Mouse (Mus musculus) limb, embryonic 13.5 days (tissue): ENCODE results near the gene Slirp. TPM values are rescaled to one million over a fixed set of nuclear protein-coding genes. Genes with fewer than 3 reads are reported as not detected.

Source experiments
- microRNA-seq: library from miRNA; unstranded; fragments of <30 nt; microRNA quantifications from one replicate; pipeline ENCODE4, GENCODE M21; 2016
- polyA plus RNA-seq: library from polyadenylated mRNA; unstranded; fragments of >200 nt; fragmentation: Nextera tagmentation; extraction: Ambion mirVana; gene quantifications from 2 replicates; pipeline ENCODE4 v1.2.1, GENCODE M21; 2015

Gene Slirp
- polyA plus RNA-seq, 1 experiment from 2014 or later = 339 TPM

Small RNA genes within 50 kb of the gene (microRNA-seq; reads per million reads assigned to microRNA genes)
- gene Mir3068 = 16.9 reads per million, percentile 32 among the genes with 10 or more reads in this experiment

Other genes with a start within 250 kb of the Slirp start
- 1.6 and 2.0 TPM in 2 replicates for gene Samd15, start 244.2 kb upstream of the Slirp start, polyA plus RNA-seq
- 2.2 and 2.5 TPM in 2 replicates for gene Tmed8, start 243.4 kb upstream of the Slirp start, polyA plus RNA-seq
- gene Noxred1, start 205.2 kb upstream of the Slirp start, polyA plus RNA-seq = 0.57 and 0.59 TPM in 2 replicates
- gene Vipas39, start 177.6 kb upstream of the Slirp start, polyA plus RNA-seq = 51.9 and 52.2 TPM in 2 replicates
- 218 and 223 TPM in 2 replicates for gene Ahsa1, start 177.4 kb upstream of the Slirp start, polyA plus RNA-seq
- 1.4 and 1.5 TPM in 2 replicates for gene Ism2, start 144.2 kb upstream of the Slirp start, polyA plus RNA-seq
- gene Sptlc2, start 55.5 kb upstream of the Slirp start, polyA plus RNA-seq = 78.2 and 78.7 TPM in 2 replicates
- 77.1 and 78.3 TPM in 2 replicates for gene Alkbh1, start 121 bp downstream of the Slirp start, polyA plus RNA-seq
- gene Snw1, start 28.4 kb downstream of the Slirp start, polyA plus RNA-seq = 146 and 148 TPM in 2 replicates
- gene Gm5788, start 50.8 kb downstream of the Slirp start, polyA plus RNA-seq = not detected in 2 replicates
- not detected in 2 replicates for gene Gm8300, start 70.4 kb downstream of the Slirp start, polyA plus RNA-seq
- not detected in 2 replicates for gene Oog1, start 158.8 kb downstream of the Slirp start, polyA plus RNA-seq
- gene Gm4027, start 175.0 kb downstream of the Slirp start, polyA plus RNA-seq = not detected in 2 replicates
- gene Gm16381, start 200.7 kb downstream of the Slirp start, polyA plus RNA-seq = not detected in 2 replicates